20 mouse cellular contexts compared by ENCODE assay signal in the genomic region with DNA sequence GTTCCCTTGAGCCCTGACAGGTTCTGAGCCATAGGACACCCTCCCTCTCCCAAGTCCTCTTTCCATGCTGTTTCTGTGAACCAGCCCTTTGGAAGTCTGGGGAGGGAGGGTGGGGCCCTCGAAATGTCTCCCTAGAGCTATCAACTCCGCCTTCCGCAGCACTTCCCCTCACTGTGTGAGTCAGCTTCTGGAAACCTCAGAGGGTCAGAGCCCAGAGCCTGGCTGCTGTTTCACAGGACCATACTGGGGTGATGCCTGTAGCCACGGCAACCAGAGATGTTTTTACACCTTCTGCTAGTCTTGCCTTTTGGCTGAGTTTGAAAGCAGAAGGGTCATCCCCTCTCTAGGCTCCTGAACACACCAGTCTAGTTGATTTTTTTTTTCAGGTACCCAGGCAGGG. TPM values are rescaled to one million over a fixed set of nuclear protein-coding genes. Genes with fewer than 3 reads are reported as not detected.
A peak's percentile ranks its signal among the peaks of the same experiment; 100 is the strongest.
DNase-seq lines count a peak whose midpoint lies in the region; ATAC-seq and TF ChIP-seq lines count a peak whose summit lies in the region.
"Had no signal": no experiment of that assay in that cellular context is flagged by ENCODE, and none has a peak within 500 bp of the region (broad histone marks: within the 10 kb centered on the region; RNA-seq: fewer than 3 reads in every experiment).

No protein-coding gene starts in this region.

- dilution Hi-C loops in CH12.LX (cut with MboI; ENCODE audit: extremely low pct_ligation_motif_present, extremely low pct_unique_long_range_greater_than_20kb, low sequenced_read_pairs): no loop called here

- DNase-seq in heart, adult 18-20 months: peak; percentile 42 to 72
- DNase-seq in CH12.LX (ENCODE audit: extremely low read depth): peak; percentile 23
- peak; percentile 46 for DNase-seq in gastrocnemius, postnatal 25 days
- DNase-seq in heart, postnatal 36 days: peak; percentile 19 to 23
- DNase-seq in left cerebral cortex, adult 9 months (ENCODE audit: low spot score in 2 of 2): no peak
- no peak for DNase-seq in hindbrain, embryonic 10.5 days (ENCODE audit: low spot score)
- DNase-seq in kidney, adult 18-20 months: no peak
- DNase-seq: adrenal gland, adult 8-10 months; cerebellum, adult 8-10 months; right cerebral cortex, postnatal 4 days; thymus, adult 2 months had no signal

- no peak for TF ChIP-seq RAD21 in CH12.LX (IDR thresholded peaks at IDR 0.05; ENCODE audit: low read depth, low read length)

- peaks cover 29% of the 10 kb centered on the region for H3K27me3 ChIP-seq in heart, embryonic 11.5 days (ENCODE audit: control insufficient read depth, insufficient read depth, low read length)
- peaks cover 33% of the 10 kb centered on the region for H3K27me3 ChIP-seq in CH12.LX (replicated peaks)
- peaks cover 41% of the 10 kb centered on the region for H3K27me3 ChIP-seq in hindbrain, embryonic 10.5 days (ENCODE audit: insufficient read depth, poor library complexity, severe bottlenecking)

- H3K36me3 ChIP-seq in heart, embryonic 11.5 days (ENCODE audit: control insufficient read depth, insufficient read depth, low read length): no peaks in the 10 kb centered on the region
- H3K36me3 ChIP-seq in CH12.LX (replicated peaks in 1 of 2; ENCODE audit: control insufficient read depth in 1 of 2, insufficient read depth in 1 of 2, low read length in 1 of 2): no peaks in the 10 kb centered on the region
- no peaks in the 10 kb centered on the region for H3K36me3 ChIP-seq in hindbrain, embryonic 10.5 days
- H3K36me3 ChIP-seq: G1E; neural tube, embryonic 12.5 days had no signal

- no peak for TF ChIP-seq EP300 in CH12.LX (IDR thresholded peaks at IDR 0.05; ENCODE audit: low read length)

- 22% methylated on average over 4 of the region's 4 CpGs for WGBS in heart, embryonic 11.5 days (ENCODE audit: insufficient replicate concordance)
- 53% methylated on average over 4 of the region's 4 CpGs for WGBS in hindbrain, embryonic 10.5 days

- no peak for TF ChIP-seq POLR2A in CH12.LX (IDR thresholded peaks at IDR 0.05; ENCODE audit: low read depth, low read length)

- no peaks in the 10 kb centered on the region for H3K4me1 ChIP-seq in heart, embryonic 11.5 days (ENCODE audit: control insufficient read depth, insufficient read depth, low read length)
- peaks cover 0 to 2% of the 10 kb centered on the region in 2 experiments; a peak in 1 of 4 replicates for H3K4me1 ChIP-seq in CH12.LX (ENCODE audit: control insufficient read depth in 1 of 2, insufficient read depth in 2 of 2)
- peaks cover 13% of the 10 kb centered on the region for H3K4me1 ChIP-seq in hindbrain, embryonic 10.5 days (replicated peaks)

- no peak for TF ChIP-seq CTCF in CH12.LX (conservative IDR thresholded peaks at IDR 0.05 in 1 of 2, IDR thresholded peaks at IDR 0.05 in 1 of 2; ENCODE audit: low read depth in 2 of 2, low read length in 2 of 2)

- H3K79me2 ChIP-seq in CH12.LX (replicated peaks; ENCODE audit: control insufficient read depth, extremely low read depth, insufficient read depth, poor library complexity, severe bottlenecking): no peaks in the 10 kb centered on the region

- H3K27ac ChIP-seq in heart, embryonic 11.5 days (ENCODE audit: low read depth, low read length): no peak overlapping the region
- no peak overlapping the region for H3K27ac ChIP-seq in CH12.LX (ENCODE audit: insufficient read depth, low read depth)
- no peak overlapping the region for H3K27ac ChIP-seq in hindbrain, embryonic 10.5 days
- H3K27ac ChIP-seq: liver, embryonic 14.5 days; macrophage; neural tube, embryonic 12.5 days had no signal

- no peak overlapping the region for H3K4me2 ChIP-seq in heart, embryonic 11.5 days
- no peak overlapping the region for H3K4me2 ChIP-seq in CH12.LX (ENCODE audit: insufficient read depth, low read depth, poor library complexity, severe bottlenecking)
- H3K4me2 ChIP-seq: neural tube, embryonic 12.5 days had no signal

- no peak overlapping the region for H3K4me3 ChIP-seq in heart, embryonic 11.5 days (ENCODE audit: low read depth, low read length)
- no peak overlapping the region for H3K4me3 ChIP-seq in CH12.LX (replicated peaks in 1 of 3; ENCODE audit: low read depth in 2 of 3, low read length in 2 of 3, poor library complexity in 1 of 3)
- no peak overlapping the region for H3K4me3 ChIP-seq in hindbrain, embryonic 10.5 days
- H3K4me3 ChIP-seq: neural tube, embryonic 12.5 days had no signal

- in situ Hi-C loops in CH12.LX (cut with MboI; ENCODE audit: low pct_ligation_motif_present, low pct_unique_long_range_greater_than_20kb, low sequenced_read_pairs): no loop called here

- no peak for ATAC-seq in heart, embryonic 11.5 days (replicated peaks; ENCODE audit: insufficient number of reproducible peaks, low FRiP score, low TSS enrichment)
- ATAC-seq: inflammation-experienced regulatory T-cells, adult 6 months had no signal

- intact Hi-C loops in heart, postnatal 36 days (cut with DNase I): no loop called here

- H3K9me3 ChIP-seq in heart, embryonic 11.5 days (replicated peaks; ENCODE audit: control insufficient read depth, low read length): no peaks in the 10 kb centered on the region
- H3K9me3 ChIP-seq in CH12.LX (replicated peaks; ENCODE audit: low read length): no peaks in the 10 kb centered on the region
- no peaks in the 10 kb centered on the region for H3K9me3 ChIP-seq in hindbrain, embryonic 10.5 days
- H3K9me3 ChIP-seq: G1E; neural tube, embryonic 12.5 days had no signal

- H3K9ac ChIP-seq in heart, embryonic 11.5 days (ENCODE audit: low read depth, low read length): no peak overlapping the region
- no peak overlapping the region for H3K9ac ChIP-seq in CH12.LX (ENCODE audit: insufficient read depth, low read depth)
- H3K9ac ChIP-seq: liver, embryonic 14.5 days; neural tube, embryonic 12.5 days had no signal

TF ChIP-seq in CH12.LX, 34 proteins besides CTCF, POLR2A, EP300 and RAD21:
- TF ChIP-seq GABPA (IDR thresholded peaks at IDR 0.05; ENCODE audit: insufficient replicate concordance, low read depth, low read length) (no peak), SMC3 (IDR thresholded peaks at IDR 0.05; ENCODE audit: low read depth, low read length) (no peak), MAFK (IDR thresholded peaks at IDR 0.05; ENCODE audit: insufficient replicate concordance, low read length) (no peak), POLR2AphosphoS2 (IDR thresholded peaks at IDR 0.05; ENCODE audit: low read depth, low read length) (no peak), ZMIZ1 (IDR thresholded peaks at IDR 0.05; ENCODE audit: low read depth, low read length) (no peak), TBP (conservative IDR thresholded peaks at IDR 0.05; ENCODE audit: low read depth, low read length) (no peak), UBTF (IDR thresholded peaks at IDR 0.05; ENCODE audit: low read depth, low read length) (no peak), ETS1 (conservative IDR thresholded peaks at IDR 0.05; ENCODE audit: low read depth, low read length) (no peak), JUND (conservative IDR thresholded peaks at IDR 0.05; ENCODE audit: low read depth, low read length) (no peak), HCFC1 (IDR thresholded peaks at IDR 0.05; ENCODE audit: low read depth, low read length) (no peak), E2F4 (IDR thresholded peaks at IDR 0.05; ENCODE audit: insufficient replicate concordance, low read depth, low read length) (no peak), PAX5 (IDR thresholded peaks at IDR 0.05; ENCODE audit: low read length) (no peak), NELFE (IDR thresholded peaks at IDR 0.05; ENCODE audit: low read depth, low read length) (no peak), IRF4 (IDR thresholded peaks at IDR 0.05; ENCODE audit: low read depth, low read length) (no peak)

RNA-seq across cellular contexts. Expression of gene Crhr2, which starts 9.8 kb away (rescaled TPM):
- 10 to 100 TPM; 19.9 to 20.1 TPM for total RNA-seq in heart, adult 18-20 months (2021)
- 4.2 and 5.3 TPM in 2 replicates for polyA plus RNA-seq in heart, embryonic 11.5 days (2014; fragmentation: Nextera tagmentation; extraction: Ambion mirVana)
- not detected in 2 replicates for total RNA-seq in CH12.LX (2012; rRNA removed)
- not detected in 2 replicates for total RNA-seq in CH12.LX (2014; rRNA removed)
- polyA plus RNA-seq in CH12.LX (2012; ENCODE audit: insufficient read length, low read depth): not detected in 2 replicates
- 10 to 100 TPM; 18.3 to 21.7 TPM for total RNA-seq in gastrocnemius, postnatal 25 days (2021)
- 10 to 100 TPM; 22.8 to 23.2 TPM for total RNA-seq in heart, postnatal 36 days (2021)
- polyA plus RNA-seq in hindbrain, embryonic 10.5 days (2016; fragmentation: Nextera tagmentation; extraction: Ambion mirVana): 0.24 and 0.62 TPM in 2 replicates
- polyA plus RNA-seq: G1E; inflammation-experienced regulatory T-cells, adult 6 months; kidney, embryonic 14.5 days; limb, embryonic 11.5 days; macrophage had no signal

RNA-seq across cellular contexts. Expression of gene Inmt, which starts 51.8 kb away (rescaled TPM):
- total RNA-seq in heart, adult 18-20 months (2021): 10 to 100 TPM; 31.1 to 33.0 TPM
- not detected in 2 replicates for polyA plus RNA-seq in heart, embryonic 11.5 days (2014; fragmentation: Nextera tagmentation; extraction: Ambion mirVana)
- total RNA-seq in CH12.LX (2012; rRNA removed): not detected in 2 replicates
- not detected in 2 replicates for total RNA-seq in CH12.LX (2014; rRNA removed)
- not detected in 2 replicates for polyA plus RNA-seq in CH12.LX (2012; ENCODE audit: insufficient read length, low read depth)
- 1 to 10 TPM; 4.3 to 5.7 TPM for total RNA-seq in gastrocnemius, postnatal 25 days (2021)
- total RNA-seq in heart, postnatal 36 days (2021): 10 to 100 TPM; 23.4 to 29.7 TPM
- polyA plus RNA-seq in hindbrain, embryonic 10.5 days (2016; fragmentation: Nextera tagmentation; extraction: Ambion mirVana): 1.9 and 2.5 TPM in 2 replicates
- total RNA-seq: G1E had no signal
- polyA plus RNA-seq: G1E; heart, embryonic 16.5 days; inflammation-experienced regulatory T-cells, adult 6 months; macrophage; neural tube, embryonic 12.5 days had no signal

Comparison
In these comparisons a context has a peak if more than half of its experiments do, and no peak if none do; other contexts are left out.
1. DNase-seq: peak in heart, adult 18-20 months (2 of 2), CH12.LX (single experiment), gastrocnemius, postnatal 25 days (single experiment) and heart, postnatal 36 days (2 of 2); none in left cerebral cortex, adult 9 months (0 of 2), hindbrain, embryonic 10.5 days (single experiment) and kidney, adult 18-20 months (single experiment).
2. RNA of gene Crhr2, which starts 9.8 kb away (total RNA-seq): 22.8 to 23.2 TPM in heart, postnatal 36 days, 18.3 to 21.7 TPM in gastrocnemius, postnatal 25 days and 19.9 to 20.1 TPM in heart, adult 18-20 months; not detected in CH12.LX; every median in the first group is over 10 times any median in the second.
3. RNA of gene Inmt, which starts 51.8 kb away (total RNA-seq): 31.1 to 33.0 TPM in heart, adult 18-20 months, 23.4 to 29.7 TPM in heart, postnatal 36 days and 4.3 to 5.7 TPM in gastrocnemius, postnatal 25 days; not detected in CH12.LX; every median in the first group is over 4 times any median in the second.